Mouse (Mus musculus) embryonic facial prominence, embryonic 14.5 days (tissue): ENCODE measurements around the gene Aldh18a1. TPM values are rescaled to one million over a fixed set of nuclear protein-coding genes. Genes with fewer than 3 reads are reported as not detected.
"Not testable (repeated sequence)": the region's sequence is repeated elsewhere in the genome, so short reads cannot be mapped to it uniquely, and the experiment has no call there.

Experiments
- ATAC-seq: fragments of 200-750 bp; cut with Nextera tagmentation; 2 replicates; pipeline ENCODE4 v1.8.0; 2017; ENCODE audit warnings: low read depth, moderate number of reproducible peaks, moderate TSS enrichment
- DNase-seq: peaks from one replicate; pipeline ENCODE4 v3.0.0-alpha.2; 2015; ENCODE audit warnings: low spot score
- H3K27ac ChIP-seq: fragments of 300-500 bp; sonication (generic); replicated peaks from 2 replicates; pipeline ENCODE4 v1.5.1; 2014; ENCODE audit warnings: low read depth, mild to moderate bottlenecking, low read length, moderate library complexity
- H3K27me3 ChIP-seq: fragments of 300-500 bp; sonication (generic); replicated peaks from 2 replicates; pipeline ENCODE4 v1.6.1; 2014; ENCODE audit warnings: low read length; ENCODE audit not compliant: control insufficient read depth, insufficient read depth
- H3K36me3 ChIP-seq: fragments of 300-500 bp; sonication (generic); 2 replicates; pipeline ENCODE4 v1.6.1; 2014; ENCODE audit warnings: low read length, mixed read lengths; ENCODE audit not compliant: control insufficient read depth, insufficient read depth
- H3K4me1 ChIP-seq: fragments of 300-500 bp; sonication (generic); 2 replicates; pipeline ENCODE4 v1.6.1; 2014; ENCODE audit warnings: antibody characterized with exemption, low read length; ENCODE audit not compliant: control insufficient read depth, insufficient read depth
- H3K4me2 ChIP-seq: fragments of 300-500 bp; sonication (generic); 2 replicates; pipeline ENCODE4 v1.6.1; 2014; ENCODE audit warnings: low read depth, mild to moderate bottlenecking, low read length, moderate library complexity, mixed read lengths
- H3K4me3 ChIP-seq: fragments of 300-500 bp; sonication (generic); 2 replicates; pipeline ENCODE4 v1.5.1; 2014; ENCODE audit warnings: low read depth, mild to moderate bottlenecking, low read length
- H3K9ac ChIP-seq: fragments of 300-500 bp; sonication (generic); 2 replicates; pipeline ENCODE4 v1.6.1; 2014; ENCODE audit warnings: low read depth, mild to moderate bottlenecking, low read length, moderate library complexity, mixed read lengths
- H3K9me3 ChIP-seq: fragments of 300-500 bp; sonication (generic); 2 replicates; pipeline ENCODE4 v1.6.1; 2016; ENCODE audit warnings: low read length; ENCODE audit not compliant: control insufficient read depth
- WGBS: fragments of 180-500 bp; shearing (Covaris S2); extraction: QIAGEN DNeasy Blood & Tissue Kit; methylation state at CpG from one replicate; pipeline ENCODE4 v1.1.7; 2014; 5-methylcytosine and 5-hydroxymethylcytosine counted together
- polyA plus RNA-seq: library from polyadenylated mRNA; unstranded; fragments of >200 nt; fragmentation: Nextera tagmentation; extraction: Ambion mirVana; gene quantifications from 2 replicates; pipeline ENCODE4 v1.2.1, GENCODE M21; 2014

Aldh18a1 gene
- polyA plus RNA-seq, 1 experiment from 2014 or later = 62.5 TPM

DNA sequence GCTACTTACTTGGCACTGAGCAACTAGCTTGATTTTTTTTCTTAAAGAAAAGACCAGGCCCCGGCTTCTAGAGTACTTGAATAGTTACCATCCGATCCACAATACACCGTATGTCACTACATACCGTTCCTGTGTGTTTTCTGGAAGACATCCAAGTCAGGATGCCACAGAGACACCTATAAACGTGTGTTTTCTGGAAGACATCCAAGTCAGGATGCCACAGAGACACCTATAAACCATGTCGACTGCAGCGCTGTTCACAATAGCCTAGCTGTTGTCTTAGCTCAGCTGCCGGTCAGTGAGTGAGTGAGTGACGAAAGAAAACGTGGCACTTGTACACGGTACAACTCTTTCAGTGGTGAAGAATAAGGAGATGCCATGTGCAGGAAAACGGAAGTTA lies 37.7 kb upstream of the Aldh18a1 start:
- WGBS = 55% methylated on average over 12 of the region's 12 CpGs
- H3K4me2 ChIP-seq = no peak overlapping the region
- no peak overlapping the region for H3K27ac ChIP-seq
- ATAC-seq (peak; percentile 70), DNase-seq (peak; percentile 78)
- no peaks in the 10 kb centered on the region for H3K9me3 ChIP-seq
- no peaks in the 10 kb centered on the region for H3K4me1 ChIP-seq
- no peaks in the 10 kb centered on the region for H3K27me3 ChIP-seq
- H3K9ac ChIP-seq = no peak overlapping the region
- no peak overlapping the region for H3K4me3 ChIP-seq
- H3K36me3 ChIP-seq = no peaks in the 10 kb centered on the region

DNA sequence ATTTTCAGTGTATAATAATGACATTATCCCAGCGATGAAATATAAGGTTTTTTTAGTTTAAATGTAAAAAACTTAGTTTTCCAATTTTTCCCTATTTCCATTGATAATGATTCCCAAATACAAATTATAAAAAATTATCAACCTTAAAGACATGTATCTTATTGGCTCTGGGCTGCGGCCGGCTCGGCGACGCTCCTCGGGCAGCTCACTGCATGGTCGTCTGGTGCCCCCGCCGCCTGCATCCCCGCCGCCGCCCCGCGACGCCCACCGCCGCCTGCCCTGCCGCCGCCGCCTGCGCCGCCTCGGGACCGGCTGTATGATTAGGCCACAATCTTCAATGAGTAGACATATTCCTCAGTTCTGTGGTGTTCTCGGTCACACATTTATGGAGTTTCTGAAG lies 33.4 kb upstream of the Aldh18a1 start:
- not testable (repeated sequence) for H3K4me1 ChIP-seq, H3K27me3 ChIP-seq, H3K36me3 ChIP-seq, H3K4me2 ChIP-seq, ATAC-seq, H3K4me3 ChIP-seq, DNase-seq, H3K27ac ChIP-seq, H3K9ac ChIP-seq, H3K9me3 ChIP-seq
- 57% methylated on average over 10 of the region's 26 CpGs for WGBS

DNA sequence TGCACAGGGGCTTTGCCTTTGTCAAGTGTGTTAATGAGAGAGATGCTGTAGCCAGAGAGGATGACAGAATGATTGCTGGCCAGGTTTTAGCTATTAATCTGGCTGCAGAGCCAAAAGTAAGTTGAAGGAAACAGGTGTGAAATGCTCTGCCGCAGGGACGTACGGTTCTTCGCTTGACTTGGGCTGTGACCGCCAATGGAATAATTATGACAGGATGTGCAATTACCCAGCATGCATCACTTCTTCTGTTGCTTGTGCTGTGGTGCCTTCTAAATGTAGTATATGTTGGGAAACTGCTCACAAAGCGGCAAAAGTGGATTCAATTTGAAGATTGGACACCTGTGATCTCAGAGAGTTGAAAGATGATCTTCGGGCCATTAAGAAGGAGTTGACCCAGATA lies 27.8 kb upstream of the Aldh18a1 start:
- Histone ChIP-seq H3K9ac (no peak overlapping the region), H3K27me3 (no peaks in the 10 kb centered on the region), H3K4me2 (no peak overlapping the region), H3K36me3 (no peaks in the 10 kb centered on the region), H3K4me3 (no peak overlapping the region), H3K4me1 (peaks cover 4% of the 10 kb centered on the region; the same call in 1 of the 2 replicates), H3K27ac (no peak overlapping the region), H3K9me3 (no peaks in the 10 kb centered on the region; the same call in 1 of the 2 replicates)
- DNase-seq (peak; percentile 25), ATAC-seq (no peak)
- 70% methylated on average over 7 of the region's 7 CpGs for WGBS

DNA sequence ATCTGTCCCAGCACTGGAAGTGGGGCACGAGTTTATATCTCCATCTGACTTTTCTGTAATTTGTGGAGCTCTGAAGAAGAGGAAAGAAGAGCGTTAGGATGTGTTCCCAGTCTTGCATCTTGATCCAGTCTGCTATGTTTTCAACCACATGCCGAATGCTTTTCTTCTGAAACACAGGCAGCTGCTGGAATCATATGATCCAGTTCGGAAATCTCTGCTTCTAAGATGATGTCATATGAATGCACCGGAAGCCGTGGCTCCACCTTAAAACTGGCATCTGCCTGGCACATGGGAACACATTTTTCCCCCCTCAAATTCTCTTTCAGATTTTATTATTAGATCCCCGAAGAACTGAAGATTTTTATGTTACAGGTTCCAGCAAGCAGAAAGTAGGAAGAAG lies 26.5 kb upstream of the Aldh18a1 start:
- Histone ChIP-seq H3K27ac (no peak overlapping the region), H3K36me3 (peaks cover under 1% of the 10 kb centered on the region; the same call in 1 of the 2 replicates), H3K9ac (no peak overlapping the region), H3K4me2 (no peak overlapping the region), H3K4me3 (no peak overlapping the region), H3K4me1 (peaks cover 4% of the 10 kb centered on the region; the same call in 1 of the 2 replicates), H3K9me3 (no peaks in the 10 kb centered on the region), H3K27me3 (no peaks in the 10 kb centered on the region)
- no peak for ATAC-seq
- WGBS = 54% methylated on average over 7 of the region's 7 CpGs
- peak; percentile 45 for DNase-seq

DNA sequence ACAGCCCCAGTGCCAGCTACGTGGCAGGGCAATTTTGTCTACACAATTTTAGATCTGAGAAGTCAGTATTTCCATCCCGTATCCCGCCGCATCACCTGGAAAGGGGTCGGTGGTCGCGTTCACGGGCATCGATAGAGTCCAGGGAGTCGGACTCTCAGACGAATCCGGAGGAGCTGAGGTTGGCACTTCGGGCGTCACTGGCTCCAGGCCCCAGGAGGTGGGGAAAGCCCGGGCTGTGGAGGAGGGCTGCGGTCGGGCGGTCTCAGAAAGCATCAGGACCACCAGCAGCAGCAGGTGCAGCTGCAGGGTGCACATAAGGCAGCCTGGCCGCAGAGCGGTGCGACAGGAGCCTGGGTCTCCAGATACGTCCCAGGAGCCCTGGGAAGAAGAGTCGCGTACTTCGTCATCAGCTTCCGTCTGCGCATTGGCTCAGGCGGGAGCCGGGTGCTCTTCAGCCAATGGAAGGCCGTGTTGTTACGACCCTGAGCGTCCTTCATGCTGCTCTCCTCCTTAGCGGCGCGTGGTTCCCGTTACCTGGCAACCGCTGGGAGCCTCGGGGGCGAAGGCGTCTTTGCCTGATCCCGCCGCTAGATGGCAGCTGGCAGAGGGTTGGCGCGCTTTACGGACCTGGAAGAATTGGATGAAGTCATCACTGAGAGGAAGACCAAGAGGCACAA lies 23.7 kb upstream of the Aldh18a1 start, which contains the start of the genes Tctn3 and Entpd1:
Gene Tctn3, minus strand, starts transcription at position 404 of the 677 bp plus-strand sequence.
Gene Entpd1, plus strand, starts transcription at position 537 of the 677 bp plus-strand sequence.
- WGBS = under 1% methylated on average over 41 of the region's 45 CpGs
- Histone ChIP-seq H3K27ac (no peak within 1 kb of the TSS), H3K9ac (peak within 1 kb of the TSS; percentile 75), H3K4me2 (peak within 1 kb of the TSS; percentile 82), H3K36me3 (peaks cover 28% of the 10 kb centered on the region), H3K9me3 (no peaks in the 10 kb centered on the region), H3K4me3 (peak within 1 kb of the TSS; percentile 78), H3K4me1 (peaks cover 4% of the 10 kb centered on the region; the same call in 1 of the 2 replicates), H3K27me3 (no peaks in the 10 kb centered on the region)
- DNase-seq (peak; percentile 99), ATAC-seq (peak; percentile 100)

DNA sequence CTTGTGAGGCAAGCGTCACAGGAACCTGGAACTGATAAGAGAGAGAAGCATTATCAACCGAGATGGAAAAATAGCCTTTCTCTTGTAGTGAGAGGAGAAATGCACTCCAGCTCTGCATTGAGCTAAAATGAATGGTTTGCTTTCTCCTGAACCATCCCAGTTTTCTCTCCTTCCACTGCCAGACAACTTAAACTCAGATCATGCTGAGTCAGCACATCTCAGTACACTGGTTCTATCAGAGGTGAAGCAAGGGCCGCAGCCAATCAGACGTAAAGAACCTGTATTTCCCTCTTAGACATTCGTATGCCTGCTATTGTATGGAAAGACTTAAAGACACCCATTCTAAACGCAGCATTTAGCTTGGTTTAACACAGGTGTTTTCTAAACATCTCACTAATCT lies 19.4 kb upstream of the Aldh18a1 start:
- DNase-seq (no peak), ATAC-seq (no peak)
- Histone ChIP-seq H3K4me2 (no peak overlapping the region), H3K27me3 (no peaks in the 10 kb centered on the region), H3K27ac (no peak overlapping the region), H3K4me1 (peaks cover 4% of the 10 kb centered on the region; the same call in 1 of the 2 replicates), H3K36me3 (peaks cover 62% of the 10 kb centered on the region), H3K4me3 (no peak overlapping the region), H3K9ac (no peak overlapping the region), H3K9me3 (no peaks in the 10 kb centered on the region)
- 91% methylated on average over 6 of the region's 6 CpGs for WGBS

DNA sequence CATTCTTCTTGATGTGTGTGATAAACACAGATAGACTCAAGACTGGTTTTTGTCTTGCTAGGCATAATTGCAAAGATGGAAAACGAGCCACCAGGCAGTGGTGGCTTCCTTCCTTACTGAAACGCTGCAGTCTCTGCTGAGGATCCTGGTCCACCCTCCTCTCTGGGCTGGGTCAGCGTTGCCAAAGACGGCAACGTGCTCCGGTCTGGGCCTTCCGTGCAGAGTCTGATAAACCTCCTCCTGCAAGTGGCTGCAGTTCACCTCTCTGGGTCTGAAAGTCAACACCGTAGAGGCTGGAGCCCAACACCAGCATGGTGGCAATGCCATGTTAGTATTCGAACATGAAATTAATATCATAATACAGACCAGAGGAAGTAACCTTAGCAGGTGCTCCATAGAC lies 16.9 kb upstream of the Aldh18a1 start:
- no peaks in the 10 kb centered on the region for H3K9me3 ChIP-seq
- DNase-seq = no peak
- no peak overlapping the region for H3K27ac ChIP-seq
- H3K4me2 ChIP-seq = no peak overlapping the region
- no peaks in the 10 kb centered on the region for H3K27me3 ChIP-seq
- peaks cover 68% of the 10 kb centered on the region for H3K36me3 ChIP-seq
- WGBS = 94% methylated on average over 9 of the region's 9 CpGs
- no peaks in the 10 kb centered on the region for H3K4me1 ChIP-seq
- no peak overlapping the region for H3K9ac ChIP-seq
- no peak for ATAC-seq
- H3K4me3 ChIP-seq = no peak overlapping the region

DNA sequence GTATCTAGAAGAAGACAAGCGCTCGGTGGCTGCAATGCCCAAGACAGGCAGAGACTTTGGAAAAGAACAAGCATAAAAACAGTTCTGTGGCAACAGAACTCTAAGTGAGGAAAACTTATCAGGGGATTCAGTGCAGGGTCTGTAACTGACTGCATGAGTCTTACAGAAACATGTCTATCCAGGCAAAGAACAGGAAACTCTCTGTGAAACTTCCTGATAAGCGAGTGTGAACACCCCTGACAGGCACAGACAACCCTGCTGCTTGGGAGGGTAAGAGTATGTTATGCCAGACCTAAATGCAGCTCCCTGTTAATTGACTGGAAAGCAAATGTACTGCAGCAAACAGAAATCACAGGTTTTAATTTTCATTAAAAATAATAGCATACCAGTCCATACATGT lies 13.6 kb upstream of the Aldh18a1 start:
- 85% methylated on average over 3 of the region's 3 CpGs for WGBS
- DNase-seq (no peak), ATAC-seq (no peak)
- Histone ChIP-seq H3K27me3 (no peaks in the 10 kb centered on the region), H3K9me3 (no peaks in the 10 kb centered on the region), H3K4me2 (no peak overlapping the region), H3K27ac (no peak overlapping the region), H3K4me1 (no peaks in the 10 kb centered on the region), H3K9ac (no peak overlapping the region), H3K36me3 (peaks cover 46% of the 10 kb centered on the region), H3K4me3 (no peak overlapping the region)

DNA sequence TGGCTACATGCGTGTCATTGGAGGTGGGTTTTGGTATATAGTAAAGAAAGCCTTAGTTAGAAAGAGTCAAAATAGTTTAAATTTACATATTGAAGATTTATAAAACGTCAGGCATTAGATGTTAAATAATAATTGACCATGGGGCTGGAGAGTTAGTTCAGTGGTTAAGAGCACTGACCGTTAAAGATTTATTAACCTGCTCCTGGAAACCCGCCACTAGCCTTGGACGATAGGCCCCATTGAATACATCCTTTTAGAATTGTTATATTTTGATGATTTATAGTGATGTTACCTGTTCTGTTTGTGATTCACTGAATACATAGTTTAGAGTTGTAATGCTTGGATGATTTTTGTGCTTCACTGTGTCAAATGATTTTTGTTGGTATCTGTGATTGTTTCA lies 12.6 kb upstream of the Aldh18a1 start:
- H3K9me3 ChIP-seq, H3K4me3 ChIP-seq, H3K27me3 ChIP-seq, H3K4me2 ChIP-seq, H3K4me1 ChIP-seq, DNase-seq, H3K9ac ChIP-seq, H3K27ac ChIP-seq, ATAC-seq: not testable (repeated sequence)
- WGBS = 95% methylated on average over 5 of the region's 5 CpGs
- peaks cover 40% of the 10 kb centered on the region for H3K36me3 ChIP-seq
